Mouse (Mus musculus) intestine, embryonic 14.5 days (tissue): Measurements from ENCODE around the gene Nr2c1. TPM values are rescaled to one million over a fixed set of nuclear protein-coding genes. Genes with fewer than 3 reads are reported as not detected.
A peak's percentile ranks its signal among the peaks of the same experiment; 100 is the strongest.

Source experiments
- ATAC-seq: fragments of 200-750 bp; cut with Nextera tagmentation; replicated peaks from 2 replicates; pipeline ENCODE4 v1.8.0; 2017; ENCODE audit warnings: low read depth, moderate number of reproducible peaks, moderate TSS enrichment, moderate library complexity; ENCODE audit not compliant: low FRiP score, low TSS enrichment
- DNase-seq: peaks from one replicate; pipeline ENCODE4 v3.0.0-alpha.2; 2018; ENCODE audit warnings: low spot score
- H3K27ac ChIP-seq: fragments of 300-500 bp; sonication (generic); 2 replicates; pipeline ENCODE4 v1.5.1; 2014; ENCODE audit warnings: low read depth, mild to moderate bottlenecking, control low read depth
- H3K27me3 ChIP-seq: fragments of 300-500 bp; sonication (generic); replicated peaks from 2 replicates; pipeline ENCODE4 v1.6.1; 2014; ENCODE audit warnings: low read length, control low read depth; ENCODE audit not compliant: control insufficient read depth, insufficient read depth
- H3K36me3 ChIP-seq: fragments of 300-500 bp; sonication (generic); 2 replicates; pipeline ENCODE4 v1.6.1; 2014; ENCODE audit warnings: low read length, control low read depth; ENCODE audit not compliant: control insufficient read depth, insufficient read depth
- H3K4me1 ChIP-seq: fragments of 300-500 bp; sonication (generic); replicated peaks from 2 replicates; pipeline ENCODE4 v1.6.1; 2014; ENCODE audit warnings: low read length, control low read depth, mixed read lengths; ENCODE audit not compliant: control insufficient read depth, insufficient read depth
- H3K4me2 ChIP-seq: fragments of 300-500 bp; sonication (generic); 2 replicates; pipeline ENCODE4 v1.6.1; 2014; ENCODE audit warnings: low read length
- H3K4me3 ChIP-seq: fragments of 300-500 bp; sonication (generic); 2 replicates; pipeline ENCODE4 v1.5.1; 2014; ENCODE audit warnings: low read depth, low read length, control low read depth, mixed read lengths
- H3K9ac ChIP-seq: fragments of 300-500 bp; sonication (generic); 2 replicates; pipeline ENCODE4 v1.6.1; 2014; ENCODE audit warnings: mild to moderate bottlenecking, low read length
- H3K9me3 ChIP-seq: fragments of 300-500 bp; sonication (generic); 2 replicates; pipeline ENCODE4 v1.6.1; 2016; ENCODE audit warnings: low read length, control low read depth; ENCODE audit not compliant: control insufficient read depth
- WGBS: fragments of 180-500 bp; shearing (Covaris S2); extraction: QIAGEN DNeasy Blood & Tissue Kit; methylation state at CpG from one replicate; pipeline ENCODE4 v1.1.7; 2014; 5-methylcytosine and 5-hydroxymethylcytosine counted together
- polyA plus RNA-seq: library from polyadenylated mRNA; unstranded; fragments of >200 nt; fragmentation: Nextera tagmentation; extraction: Ambion mirVana; gene quantifications from 2 replicates; pipeline ENCODE4 v1.2.1, GENCODE M21; 2014

Nr2c1 gene
- polyA plus RNA-seq, 1 experiment from 2014 or later: 10.7 TPM

DNA sequence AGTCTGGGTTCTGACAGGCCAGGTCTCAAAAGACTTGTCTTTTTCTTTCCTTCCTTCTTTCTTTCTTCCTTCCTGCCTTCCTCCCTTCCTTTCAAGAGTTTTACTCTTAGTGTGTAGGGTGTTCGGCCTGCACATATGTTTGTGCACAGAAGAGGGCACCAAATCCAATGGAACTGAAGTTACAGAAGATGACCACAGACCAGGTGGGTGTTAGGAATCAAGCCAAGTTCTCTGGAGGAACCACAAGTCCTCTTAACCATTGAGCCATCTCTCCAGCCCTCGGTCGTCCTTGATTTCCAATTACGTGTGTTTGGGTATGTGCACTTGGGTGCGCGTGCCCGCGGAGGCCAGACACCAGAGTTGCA, 450 bp upstream of the Nr2c1 start:
- Histone ChIP-seq H3K4me2 (peak overlapping the region; percentile 58), H3K27ac (peak overlapping the region; percentile 90; the same call in 1 of the 2 replicates), H3K4me3 (peak overlapping the region; percentile 72), H3K9ac (peak overlapping the region; percentile 89), H3K9me3 (no peaks in the 10 kb centered on the region), H3K27me3 (no peaks in the 10 kb centered on the region), H3K4me1 (peaks cover 15% of the 10 kb centered on the region), H3K36me3 (peaks cover 4% of the 10 kb centered on the region)
- DNase-seq (no peak), ATAC-seq (peak; percentile 52)
- WGBS: 9% methylated on average over 8 of the region's 8 CpGs

GRCm38 (mm10) chr10:94151488-94151887, 3.7 kb downstream of the Nr2c1 start:
- Histone ChIP-seq H3K4me3 (no peak overlapping the region), H3K36me3 (no peaks in the 10 kb centered on the region), H3K9ac (no peak overlapping the region), H3K4me1 (peaks cover 15% of the 10 kb centered on the region), H3K9me3 (no peaks in the 10 kb centered on the region), H3K4me2 (no peak overlapping the region), H3K27ac (peak overlapping the region; percentile 16; the same call in 1 of the 2 replicates), H3K27me3 (no peaks in the 10 kb centered on the region)
- WGBS: 64% methylated on average over 4 of the region's 4 CpGs
- ATAC-seq: no peak
- no peak for DNase-seq

DNA sequence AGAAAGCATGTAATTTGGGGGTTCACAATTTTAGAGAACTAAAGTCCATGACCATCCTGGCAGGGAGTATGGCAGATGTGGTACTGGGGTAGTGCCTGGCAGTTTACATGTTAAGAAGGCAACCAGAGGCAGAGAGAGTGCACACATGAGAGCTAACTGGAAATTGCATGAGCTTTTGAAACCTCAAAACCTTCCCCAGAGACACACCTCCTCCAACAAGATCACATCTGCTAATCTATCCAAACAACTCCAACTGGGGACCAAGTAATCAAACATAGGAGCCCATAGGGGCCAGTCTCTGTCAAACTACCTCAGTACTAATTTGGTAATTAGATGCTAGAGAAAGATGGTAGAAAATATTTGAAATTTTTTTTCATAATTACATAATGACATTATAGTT, 6.0 kb downstream of the Nr2c1 start:
- no peaks in the 10 kb centered on the region for H3K27me3 ChIP-seq
- H3K9me3 ChIP-seq: no peaks in the 10 kb centered on the region
- no peak overlapping the region for H3K4me2 ChIP-seq
- H3K27ac ChIP-seq: no peak overlapping the region
- H3K9ac ChIP-seq: no peak overlapping the region
- peaks cover 18% of the 10 kb centered on the region for H3K36me3 ChIP-seq
- no peak for ATAC-seq
- DNase-seq: no peak
- H3K4me3 ChIP-seq: no peak overlapping the region
- H3K4me1 ChIP-seq: peaks cover 12% of the 10 kb centered on the region

DNA sequence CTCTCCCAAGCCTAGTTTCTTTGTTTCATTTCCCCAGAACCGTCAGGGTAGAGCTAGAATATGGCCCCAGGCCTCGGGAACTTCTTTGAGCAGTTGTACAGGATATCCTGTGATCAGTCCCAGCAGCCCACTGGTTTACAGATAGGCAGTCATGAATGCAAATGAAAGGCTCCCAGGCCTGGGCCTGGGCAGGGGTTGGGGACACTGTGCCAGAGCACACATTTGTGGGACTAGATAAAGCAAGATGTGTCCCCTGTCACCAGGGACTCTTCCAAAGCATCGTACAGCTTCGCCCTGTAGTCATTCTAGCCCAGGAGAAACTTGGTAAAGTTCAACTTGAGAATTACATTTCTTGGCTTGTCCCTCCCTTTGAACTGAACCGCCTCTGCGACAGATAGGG, 11.1 kb downstream of the Nr2c1 start:
- H3K36me3 ChIP-seq: peaks cover 48% of the 10 kb centered on the region
- WGBS: 85% methylated on average over 6 of the region's 6 CpGs
- ATAC-seq: no peak

DNA sequence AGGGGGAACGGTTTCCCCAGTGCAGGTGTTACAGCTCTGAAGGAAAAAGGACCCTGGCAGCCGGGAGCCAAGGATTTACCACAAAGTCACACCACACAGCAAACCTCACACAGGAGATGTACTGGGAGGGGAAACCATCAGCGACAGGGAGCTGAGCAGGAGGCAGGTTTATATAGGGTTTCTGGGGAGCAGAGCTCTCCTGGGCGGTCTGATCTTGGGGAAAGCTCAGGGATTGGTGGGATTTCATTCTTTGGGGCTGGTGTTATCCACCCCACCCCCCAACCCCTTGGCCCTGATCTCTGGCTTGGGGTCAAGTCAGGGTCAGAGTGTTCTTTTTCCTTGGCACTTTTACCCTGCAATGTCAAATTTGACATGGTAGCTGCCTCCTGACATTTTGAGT, 11.6 kb downstream of the Nr2c1 start:
- H3K27ac ChIP-seq: no peak overlapping the region
- no peak overlapping the region for H3K4me3 ChIP-seq
- H3K27me3 ChIP-seq: no peaks in the 10 kb centered on the region
- DNase-seq (no peak), ATAC-seq (no peak)
- no peak overlapping the region for H3K4me2 ChIP-seq
- 91% methylated on average over 4 of the region's 4 CpGs for WGBS
- no peak overlapping the region for H3K9ac ChIP-seq
- H3K36me3 ChIP-seq: peaks cover 52% of the 10 kb centered on the region
- H3K4me1 ChIP-seq: no peaks in the 10 kb centered on the region
- no peaks in the 10 kb centered on the region for H3K9me3 ChIP-seq

More for the DNA sequence above, 11.1 kb downstream of the Nr2c1 start:
- Histone ChIP-seq H3K9ac (no peak overlapping the region), H3K27me3 (no peaks in the 10 kb centered on the region), H3K4me1 (no peaks in the 10 kb centered on the region), H3K4me3 (no peak overlapping the region), H3K9me3 (no peaks in the 10 kb centered on the region), H3K4me2 (no peak overlapping the region), H3K27ac (no peak overlapping the region)
- DNase-seq: no peak

DNA sequence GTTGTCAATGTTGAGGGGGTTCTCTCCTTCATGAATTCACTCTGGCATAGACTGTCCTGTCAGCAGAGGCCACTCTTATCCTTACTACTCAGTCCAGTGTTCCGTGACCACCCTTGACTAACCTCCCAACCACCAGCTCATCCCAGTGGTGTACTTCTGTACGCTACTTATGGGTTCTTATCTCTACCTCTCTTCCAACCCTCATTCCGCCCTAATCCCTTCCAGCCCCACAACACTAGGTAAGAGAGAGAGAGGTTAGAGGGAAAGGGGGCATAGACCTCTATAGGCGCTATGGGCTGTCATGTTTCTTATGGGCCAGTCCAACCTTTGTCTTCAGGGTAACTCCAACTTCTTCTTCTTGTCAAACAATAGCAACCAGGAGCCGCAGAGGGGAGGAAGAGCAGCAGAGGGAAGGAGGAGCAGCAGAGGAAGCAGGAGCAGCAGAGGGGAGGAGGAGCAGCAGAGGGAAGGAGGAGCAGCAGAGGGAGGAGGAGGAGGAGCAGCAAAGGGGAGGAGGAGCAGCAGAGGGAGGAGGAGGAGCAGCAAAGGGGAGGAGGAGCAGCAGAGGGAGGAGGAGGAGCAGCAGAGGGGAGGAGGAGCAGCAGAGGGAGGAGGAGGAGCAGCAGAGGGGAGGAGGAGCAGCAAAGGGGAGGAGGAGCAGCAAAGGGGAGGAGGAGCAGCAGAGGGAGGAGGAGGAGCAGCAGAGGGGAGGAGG, 13.4 kb downstream of the Nr2c1 start:
- Histone ChIP-seq H3K27ac (no peak overlapping the region), H3K4me2 (no peak overlapping the region), H3K9me3 (no peaks in the 10 kb centered on the region), H3K27me3 (no peaks in the 10 kb centered on the region), H3K4me1 (no peaks in the 10 kb centered on the region), H3K36me3 (peaks cover 65% of the 10 kb centered on the region), H3K9ac (no peak overlapping the region), H3K4me3 (no peak overlapping the region)
- 91% methylated on average over 5 of the region's 5 CpGs for WGBS
- DNase-seq (no peak), ATAC-seq (no peak)

DNA sequence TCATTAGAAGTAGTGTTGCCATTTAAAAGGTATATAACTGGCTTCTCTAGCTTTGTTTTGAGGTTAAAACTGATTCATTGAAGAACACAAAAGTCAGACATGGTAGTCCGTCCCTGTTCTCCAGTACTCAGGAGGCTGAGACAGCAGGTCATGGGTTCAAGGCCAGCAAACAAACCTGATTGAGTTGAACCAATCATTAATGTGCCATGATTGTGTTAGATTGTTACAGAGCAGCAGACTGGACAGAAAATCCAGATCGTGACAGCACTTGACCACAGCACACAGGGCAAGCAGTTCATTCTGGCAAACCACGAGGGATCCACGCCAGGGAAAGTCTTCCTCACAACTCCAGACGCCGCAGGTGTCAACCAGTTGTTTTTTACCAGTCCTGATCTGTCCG, 14.2 kb downstream of the Nr2c1 start:
- no peak for ATAC-seq
- H3K4me3 ChIP-seq: no peak overlapping the region
- H3K27ac ChIP-seq: no peak overlapping the region
- no peak overlapping the region for H3K9ac ChIP-seq
- 94% methylated on average over 7 of the region's 7 CpGs for WGBS
- no peaks in the 10 kb centered on the region for H3K4me1 ChIP-seq
- no peak overlapping the region for H3K4me2 ChIP-seq
- no peaks in the 10 kb centered on the region for H3K9me3 ChIP-seq
- no peaks in the 10 kb centered on the region for H3K27me3 ChIP-seq
- peaks cover 71% of the 10 kb centered on the region for H3K36me3 ChIP-seq
- no peak for DNase-seq

- H3K4me1 ChIP-seq: no peaks in the 10 kb centered on the region
- no peaks in the 10 kb centered on the region for H3K27me3 ChIP-seq
- H3K9ac ChIP-seq: no peak overlapping the region
- H3K27ac ChIP-seq: no peak overlapping the region
- H3K4me2 ChIP-seq: no peak overlapping the region
- H3K36me3 ChIP-seq: peaks cover 73% of the 10 kb centered on the region
- no peak for DNase-seq
- 0 out of 2 replicates have a peak, but pooled peaks cover under 1% of the 10 kb centered on the region for H3K9me3 ChIP-seq
- H3K4me3 ChIP-seq: no peak overlapping the region
- 79% methylated on average over 5 of the region's 5 CpGs for WGBS
- no peak for ATAC-seq
These were observed 16.5 kb downstream of the Nr2c1 start for GRCm38 (mm10) chr10:94164104-94164845.

GRCm38 (mm10) chr10:94165426-94165825, 17.6 kb downstream of the Nr2c1 start:
- WGBS: 89% methylated on average over 16 of the region's 16 CpGs
- Histone ChIP-seq H3K4me1 (no peaks in the 10 kb centered on the region), H3K4me2 (no peak overlapping the region), H3K27ac (no peak overlapping the region), H3K9ac (no peak overlapping the region), H3K9me3 (peaks cover 8% of the 10 kb centered on the region), H3K27me3 (no peaks in the 10 kb centered on the region), H3K4me3 (no peak overlapping the region), H3K36me3 (peaks cover 79% of the 10 kb centered on the region)
- DNase-seq: no peak
- ATAC-seq: no peak
